Mouse (Mus musculus): ENCODE data around the gene Cys1.
"Not testable (repeated sequence)": the region's sequence is repeated elsewhere in the genome, so short reads cannot be mapped to it uniquely, and the experiment has no call there.

Gene Cys1

GRCm38 (mm10) chr12:24681286-24682023 lies at the start of gene Cys1:
Gene Cys1 (minus strand): TSS chr12:24681813.
- no peak for DNase-seq

GRCm38 (mm10) chr12:24724369-24724768 lies 42.8 kb upstream of the Cys1 start:
- peak in 1 of 2 experiments; percentile 40 for DNase-seq

DNA sequence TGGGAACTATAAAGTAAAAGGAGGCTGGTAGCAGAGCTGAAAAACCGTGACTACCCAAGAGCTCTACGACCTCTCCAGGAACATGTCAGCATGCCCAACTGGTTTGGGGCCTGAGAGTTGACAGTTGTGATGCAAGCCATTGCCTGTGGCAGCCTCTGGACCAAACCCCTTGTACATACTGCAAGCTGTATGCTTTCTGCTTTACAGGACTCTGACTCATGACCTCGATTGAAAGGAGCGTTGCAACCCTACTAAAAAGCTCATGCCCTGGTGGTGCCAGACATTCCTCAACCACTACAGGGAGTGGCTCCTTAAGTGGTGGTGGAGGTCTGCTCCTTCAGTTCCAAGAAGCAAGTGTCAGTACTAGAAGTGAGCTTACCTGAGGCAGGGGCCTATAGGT lies 42.2 kb upstream of the Cys1 start:
- no peak for DNase-seq

DNA sequence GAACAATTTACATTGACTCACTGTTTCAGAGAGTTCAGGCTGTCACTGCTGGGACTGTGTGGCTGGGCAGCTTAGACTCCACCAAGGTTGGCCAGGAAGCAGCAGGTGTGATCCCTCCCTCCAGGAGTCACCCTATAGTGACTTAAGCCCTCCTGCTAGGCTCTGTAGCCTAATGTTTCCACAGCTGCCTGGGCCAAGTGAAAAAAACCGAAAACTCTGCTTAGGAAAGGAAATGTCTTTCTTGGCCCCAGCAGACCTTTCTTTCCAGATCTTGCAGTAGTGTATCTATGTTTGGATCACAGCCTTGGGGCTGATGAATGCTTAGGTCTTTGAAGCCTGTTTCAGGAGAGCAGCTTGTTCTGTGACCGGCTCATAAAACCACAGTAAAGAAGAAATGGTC lies 41.8 kb upstream of the Cys1 start:
- no peak for DNase-seq

DNA sequence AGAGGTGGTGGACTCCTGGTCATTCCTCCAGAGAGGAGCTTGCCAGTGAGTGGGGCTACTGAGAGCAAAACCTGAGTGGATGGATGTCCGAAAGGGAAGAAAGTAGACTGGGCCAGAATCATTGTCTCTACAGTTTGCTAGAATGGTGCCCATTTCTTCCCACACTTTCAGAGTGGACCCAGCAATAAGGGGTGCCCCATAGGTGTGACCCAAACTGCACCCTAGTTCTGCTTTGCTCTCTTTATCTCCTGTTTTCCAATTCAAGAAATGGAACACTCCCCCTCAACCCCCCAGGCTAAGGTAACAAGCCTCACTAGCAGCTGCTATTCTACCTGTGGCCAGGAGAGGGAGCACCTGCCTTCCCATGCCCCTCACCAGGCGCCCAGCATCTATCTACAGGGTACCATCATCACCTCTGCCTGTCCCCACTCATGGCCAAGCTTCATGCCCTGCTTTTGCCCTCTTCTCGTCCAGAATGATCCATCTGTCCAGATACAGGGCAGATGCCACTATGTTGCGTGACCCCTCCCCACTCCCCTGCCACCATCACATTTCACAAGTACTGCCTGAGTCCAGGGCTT lies 35.2 kb upstream of the Cys1 start:
- DNase-seq: peak; percentile 78

- no peak for DNase-seq
Measured at GRCm38 (mm10) chr12:24715268-24715896, 33.8 kb upstream of the Cys1 start.

GRCm38 (mm10) chr12:24714579-24715255 lies 33.1 kb upstream of the Cys1 start:
- DNase-seq: no peak

- no peak for DNase-seq
Measured at GRCm38 (mm10) chr12:24712396-24712795, 30.8 kb upstream of the Cys1 start.

DNA sequence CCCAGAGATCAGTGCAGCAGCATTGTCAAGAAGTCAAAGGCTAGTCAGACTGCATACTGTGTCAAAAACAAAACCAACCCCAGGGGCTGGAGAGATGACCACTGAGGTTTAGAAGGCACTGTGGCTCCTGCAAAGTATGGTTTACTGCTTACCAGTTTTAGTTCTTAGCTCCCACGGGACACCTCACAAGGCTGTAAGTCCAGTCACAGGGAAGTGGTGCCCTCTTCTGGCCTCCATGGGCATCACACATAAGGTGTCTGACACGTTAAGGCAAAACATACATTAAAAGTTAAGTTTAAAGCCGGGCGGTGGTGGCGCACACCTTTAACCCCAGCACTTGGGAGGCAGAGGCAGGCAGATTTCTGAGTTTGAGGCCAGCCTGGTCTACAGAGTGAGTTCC lies 29.1 kb upstream of the Cys1 start:
- DNase-seq: peak; percentile 47 to 52

GRCm38 (mm10) chr12:24709831-24710508 lies 28.4 kb upstream of the Cys1 start:
- peak; percentile 69 to 87 for DNase-seq

- peak; percentile 34 to 35 for DNase-seq
Measured at GRCm38 (mm10) chr12:24709409-24709808, 27.8 kb upstream of the Cys1 start.

- peak in 1 of 2 experiments; percentile 40 for DNase-seq
Measured at GRCm38 (mm10) chr12:24708824-24709218, 27.2 kb upstream of the Cys1 start.

- peak; percentile 97 to 98 for DNase-seq
Measured at GRCm38 (mm10) chr12:24707954-24708823, 26.6 kb upstream of the Cys1 start, which contains the start of gene Rrm2. Gene Rrm2 (plus strand): TSS chr12:24708241.

DNA sequence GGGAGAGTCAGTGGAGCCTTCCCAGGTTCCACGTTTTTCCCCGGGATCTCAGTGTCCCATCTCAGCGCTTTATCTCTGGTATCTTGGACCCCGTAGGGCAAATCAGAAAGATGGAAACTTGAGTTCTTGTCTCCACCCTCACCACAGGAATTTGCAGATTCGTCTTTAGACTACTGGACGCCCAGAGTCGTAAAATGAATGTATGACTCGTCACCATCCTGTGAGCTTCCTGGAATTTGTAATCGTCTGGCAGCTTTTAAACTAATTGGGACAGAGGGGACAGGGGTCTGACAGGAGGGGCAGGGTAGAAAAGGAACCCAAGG lies 25.8 kb upstream of the Cys1 start:
- DNase-seq: no peak

DNA sequence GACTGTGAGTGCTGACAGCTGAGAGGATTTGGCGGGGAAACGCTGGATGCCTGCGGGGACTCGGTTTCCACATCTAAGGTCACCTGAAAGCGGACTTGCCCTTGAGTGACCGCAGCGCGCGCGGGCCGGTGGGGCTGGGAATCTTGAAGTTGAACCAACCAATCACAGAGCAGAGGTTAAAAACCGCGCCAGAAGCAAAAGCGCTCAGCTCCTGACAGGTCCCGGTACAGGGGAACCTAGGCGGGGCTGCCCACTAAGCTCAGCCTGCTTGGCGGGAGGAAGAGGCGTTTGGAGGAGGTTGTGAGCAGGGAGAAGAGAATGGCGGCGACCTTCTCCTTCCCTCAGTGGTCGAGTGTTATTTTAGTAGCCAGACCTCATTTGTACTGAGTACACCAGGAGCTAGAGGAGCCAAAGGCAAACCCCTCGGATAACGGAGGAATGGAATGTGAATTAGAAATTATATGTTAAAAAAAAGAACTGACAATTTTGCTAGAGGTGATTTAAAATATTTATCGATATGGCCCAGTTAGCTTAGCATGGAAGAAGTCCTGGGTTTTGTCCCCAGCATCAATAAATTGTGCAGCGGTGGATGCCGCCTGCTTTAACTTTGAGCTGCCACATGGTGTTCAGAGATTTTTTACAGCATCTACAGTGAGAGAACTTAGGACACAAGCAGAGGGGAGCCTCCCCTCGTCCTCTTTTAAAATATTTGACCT lies 25.3 kb upstream of the Cys1 start:
- peak; percentile 45 to 52 for DNase-seq

DNA sequence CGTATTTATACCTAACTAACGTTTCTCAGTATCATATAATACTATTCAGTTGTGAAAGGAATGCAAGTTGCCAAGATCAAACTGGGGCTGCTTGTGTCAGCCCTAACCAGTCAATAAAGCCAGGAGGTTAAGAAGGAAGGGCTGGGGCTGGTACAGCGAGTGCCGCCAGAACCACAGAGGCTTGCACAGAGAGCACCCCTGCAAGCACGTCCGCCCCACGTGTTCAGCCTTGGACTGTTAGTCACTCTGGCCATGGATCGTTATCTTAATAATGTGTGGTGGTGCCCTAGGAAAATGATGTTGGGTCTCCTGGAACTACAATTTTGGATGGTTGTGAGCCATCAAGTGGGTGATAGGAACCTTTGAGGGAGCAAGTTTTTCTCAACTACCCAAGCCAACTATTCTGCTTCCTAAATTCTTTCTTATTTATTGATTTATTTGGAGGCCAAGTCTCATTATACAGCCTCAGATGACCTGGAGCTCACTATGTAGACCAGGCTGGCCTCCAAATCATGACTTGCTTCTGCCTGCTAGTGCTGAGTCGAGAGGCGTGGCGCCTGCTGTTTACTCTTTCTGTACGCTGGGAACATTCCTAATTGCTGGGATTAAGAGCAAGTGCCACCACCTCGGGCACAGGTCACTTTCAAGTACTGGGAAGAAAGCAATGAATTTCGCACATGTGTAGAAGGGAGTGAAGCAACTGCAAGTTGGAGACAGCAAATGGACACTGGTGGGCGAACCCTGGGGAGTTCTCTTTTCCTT lies 24.1 kb upstream of the Cys1 start:
- DNase-seq: no peak

- no peak for DNase-seq
Measured at GRCm38 (mm10) chr12:24703013-24703412, 21.4 kb upstream of the Cys1 start.

DNA sequence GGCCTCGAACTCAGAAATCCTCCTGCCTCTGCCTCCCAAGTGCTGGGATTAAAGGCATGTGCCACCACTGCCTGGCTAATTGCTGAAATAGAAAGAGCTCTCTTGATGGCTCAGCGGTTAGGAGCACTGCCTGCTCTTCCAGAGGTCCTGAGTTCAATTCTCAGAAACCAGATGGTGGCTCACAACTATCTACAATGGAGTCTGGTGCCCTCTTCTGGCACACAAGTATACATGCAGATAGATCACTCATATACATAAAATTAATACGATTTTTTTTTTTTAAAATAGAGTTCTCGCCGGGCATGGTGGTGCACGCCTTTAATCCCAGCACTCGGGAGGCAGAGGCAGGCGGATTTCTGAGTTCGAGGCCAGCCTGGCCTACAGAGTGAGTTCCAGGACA lies 20.0 kb upstream of the Cys1 start:
- DNase-seq: not testable (repeated sequence)

DNA sequence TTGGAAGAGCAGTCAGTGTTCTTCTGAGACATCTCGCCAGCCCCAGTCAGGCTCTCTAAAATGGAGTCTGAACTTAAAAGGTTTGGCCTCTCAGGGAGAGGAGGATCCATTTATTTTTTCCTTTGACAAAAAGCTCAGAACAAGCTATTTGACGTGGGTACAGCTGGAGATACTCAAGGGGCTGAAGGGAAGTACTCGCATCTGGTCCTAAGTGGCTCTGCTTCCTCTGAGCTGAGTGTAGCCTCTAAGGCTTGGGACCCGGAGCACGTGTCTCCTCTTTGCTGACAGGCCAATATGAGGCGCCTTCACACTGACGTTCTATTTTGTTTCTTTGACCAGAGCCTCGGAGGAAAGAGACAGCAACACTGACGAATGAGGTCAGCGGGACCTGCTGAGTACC lies 18.0 kb upstream of the Cys1 start:
- no peak for DNase-seq

GRCm38 (mm10) chr12:24698514-24698913 lies 16.9 kb upstream of the Cys1 start:
- DNase-seq: no peak

Data from cerebellum, postnatal 10 days (tissue).